Mouse (Mus musculus) cortical plate, adult 2 months (tissue): ENCODE measurements around the gene Slc43a1.
"Not testable (repeated sequence)": the region's sequence is repeated elsewhere in the genome, so short reads cannot be mapped to it uniquely, and the experiment has no call there.

ENCODE experiments used
- CTCF ChIP-seq: fragments of 200-500 bp; IDR thresholded peaks from 2 replicates; pipeline ENCODE4 v1.5.1; 2011; ENCODE audit warnings: mild to moderate bottlenecking, control low read depth, low read length; ENCODE audit not compliant: insufficient read depth; ENCODE audit errors: extremely low read depth
- POLR2A ChIP-seq: fragments of 200-500 bp; IDR thresholded peaks from 2 replicates; pipeline ENCODE4 v1.6.1; 2011; ENCODE audit warnings: mild to moderate bottlenecking, low read length, control low read depth; ENCODE audit not compliant: insufficient read depth; ENCODE audit errors: extremely low read depth

DNA sequence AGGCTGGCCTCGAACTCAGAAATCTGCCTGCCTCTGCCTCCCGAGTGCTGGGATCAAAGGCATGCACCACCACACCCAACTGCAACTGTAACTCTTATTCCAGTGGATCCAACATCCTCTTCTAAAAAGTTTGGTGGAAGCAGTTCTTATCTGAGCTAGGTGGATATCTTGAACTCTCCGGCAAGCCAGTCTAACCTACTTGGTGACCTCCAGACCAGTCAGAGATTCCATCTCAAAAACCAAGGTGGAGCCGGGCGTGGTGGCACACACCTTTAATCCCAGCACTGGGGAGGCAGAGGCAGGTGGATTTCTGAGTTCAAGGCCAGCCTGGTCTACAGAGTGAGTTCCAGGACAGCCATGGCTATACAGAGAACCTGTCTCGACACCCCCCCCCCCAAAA is 58.0 kb downstream of the Slc43a1 start:
- not testable (repeated sequence) for TF ChIP-seq CTCF, POLR2A
